ENCODE assay signal across 8 mouse cellular contexts in genomic region chr6:135026232-135026631, GRCm38 (mm10). TPM values are rescaled to one million over a fixed set of nuclear protein-coding genes. Genes with fewer than 3 reads are reported as not detected.
DNase-seq lines count a peak whose midpoint lies in the region; ATAC-seq and TF ChIP-seq lines count a peak whose summit lies in the region.

No protein-coding gene starts in this region.

- DNase-seq in CH12.LX (ENCODE audit: extremely low read depth): peak; percentile 56
- peak; percentile 77 for DNase-seq in brain, adult 2 months (ENCODE audit: low read depth, low spot score)
- DNase-seq in heart, postnatal 4 days: peak; percentile 26
- peak; percentile 70 for DNase-seq in lung, embryonic 14.5 days
- no peak for DNase-seq in spleen, postnatal 4 days (ENCODE audit: low spot score in 2 of 2)

- H3K4me2 ChIP-seq in hindbrain, embryonic 12.5 days (replicated peaks): no peak overlapping the region
- H3K4me2 ChIP-seq in hindbrain, embryonic 13.5 days: no peak overlapping the region
- H3K4me2 ChIP-seq in CH12.LX (ENCODE audit: insufficient read depth, low read depth, poor library complexity, severe bottlenecking): no peak overlapping the region
- no peak overlapping the region for H3K4me2 ChIP-seq in lung, embryonic 14.5 days
- no peak overlapping the region for H3K4me2 ChIP-seq in stomach, embryonic 14.5 days (replicated peaks; ENCODE audit: low read depth, low read length)

- peak; percentile 59 for TF ChIP-seq RAD21 in CH12.LX (IDR thresholded peaks at IDR 0.05; ENCODE audit: low read depth, low read length)

- 0 out of 2 replicates have a peak, but pooled peaks have one; percentile 16 for ATAC-seq in hindbrain, embryonic 12.5 days (ENCODE audit: low FRiP score)
- ATAC-seq in hindbrain, embryonic 13.5 days (ENCODE audit: low FRiP score): no peak; the same call in 1 of the 2 replicates
- peak; percentile 47 for ATAC-seq in lung, embryonic 14.5 days (ENCODE audit: insufficient read depth)
- ATAC-seq in stomach, embryonic 14.5 days (ENCODE audit: insufficient number of reproducible peaks, insufficient read depth, low FRiP score, low read depth): peak; percentile 39; the same call in 1 of the 2 replicates

- dilution Hi-C loops in CH12.LX (cut with MboI; ENCODE audit: extremely low pct_ligation_motif_present, extremely low pct_unique_long_range_greater_than_20kb, low sequenced_read_pairs): no loop called here

- H3K9ac ChIP-seq in hindbrain, embryonic 12.5 days: no peak overlapping the region
- no peak overlapping the region for H3K9ac ChIP-seq in hindbrain, embryonic 13.5 days
- no peak overlapping the region for H3K9ac ChIP-seq in CH12.LX (ENCODE audit: insufficient read depth, low read depth)
- no peak overlapping the region for H3K9ac ChIP-seq in lung, embryonic 14.5 days
- no peak overlapping the region for H3K9ac ChIP-seq in stomach, embryonic 14.5 days (replicated peaks; ENCODE audit: low read depth, low read length)

- H3K9me3 ChIP-seq in hindbrain, embryonic 12.5 days (replicated peaks): no peaks in the 10 kb centered on the region
- H3K9me3 ChIP-seq in hindbrain, embryonic 13.5 days: no peaks in the 10 kb centered on the region
- no peaks in the 10 kb centered on the region for H3K9me3 ChIP-seq in CH12.LX (replicated peaks; ENCODE audit: low read length)
- H3K9me3 ChIP-seq in lung, embryonic 14.5 days (ENCODE audit: low read depth, low read length): no peaks in the 10 kb centered on the region
- no peaks in the 10 kb centered on the region for H3K9me3 ChIP-seq in stomach, embryonic 14.5 days (ENCODE audit: control insufficient read depth, low read depth, low read length)

- no peaks in the 10 kb centered on the region for H3K27me3 ChIP-seq in hindbrain, embryonic 12.5 days
- H3K27me3 ChIP-seq in hindbrain, embryonic 13.5 days: no peaks in the 10 kb centered on the region
- no peaks in the 10 kb centered on the region for H3K27me3 ChIP-seq in CH12.LX (replicated peaks)
- no peaks in the 10 kb centered on the region for H3K27me3 ChIP-seq in lung, embryonic 14.5 days (ENCODE audit: insufficient read depth, low read length)
- no peaks in the 10 kb centered on the region for H3K27me3 ChIP-seq in stomach, embryonic 14.5 days (ENCODE audit: control insufficient read depth, insufficient read depth, low read length)

- H3K4me1 ChIP-seq in hindbrain, embryonic 12.5 days: no peaks in the 10 kb centered on the region
- no peaks in the 10 kb centered on the region for H3K4me1 ChIP-seq in hindbrain, embryonic 13.5 days (replicated peaks)
- peaks cover 0 to 25% of the 10 kb centered on the region in 2 experiments; a peak in 2 of 4 replicates for H3K4me1 ChIP-seq in CH12.LX (ENCODE audit: control insufficient read depth in 1 of 2, insufficient read depth in 2 of 2)
- H3K4me1 ChIP-seq in lung, embryonic 14.5 days (ENCODE audit: insufficient read depth): no peaks in the 10 kb centered on the region
- H3K4me1 ChIP-seq in stomach, embryonic 14.5 days (ENCODE audit: control insufficient read depth, insufficient read depth, low read length): 0 out of 2 replicates have a peak, but pooled peaks cover 4% of the 10 kb centered on the region

- TF ChIP-seq EP300 in CH12.LX (IDR thresholded peaks at IDR 0.05; ENCODE audit: low read length): no peak

- no peaks in the 10 kb centered on the region for H3K79me2 ChIP-seq in CH12.LX (replicated peaks; ENCODE audit: control insufficient read depth, extremely low read depth, insufficient read depth, poor library complexity, severe bottlenecking)

- H3K4me3 ChIP-seq in hindbrain, embryonic 12.5 days: no peak overlapping the region
- H3K4me3 ChIP-seq in hindbrain, embryonic 13.5 days: no peak overlapping the region
- H3K4me3 ChIP-seq in CH12.LX (replicated peaks in 1 of 3; ENCODE audit: low read depth in 2 of 3, low read length in 2 of 3, poor library complexity in 1 of 3): no peak overlapping the region
- H3K4me3 ChIP-seq in lung, embryonic 14.5 days (ENCODE audit: low read depth, low read length): no peak overlapping the region
- no peak overlapping the region for H3K4me3 ChIP-seq in stomach, embryonic 14.5 days (ENCODE audit: low read depth, low read length)

- no peak overlapping the region for H3K27ac ChIP-seq in hindbrain, embryonic 12.5 days
- H3K27ac ChIP-seq in hindbrain, embryonic 13.5 days: no peak overlapping the region
- no peak overlapping the region for H3K27ac ChIP-seq in CH12.LX (ENCODE audit: insufficient read depth, low read depth)
- no peak overlapping the region for H3K27ac ChIP-seq in lung, embryonic 14.5 days (ENCODE audit: low read depth)
- no peak overlapping the region for H3K27ac ChIP-seq in stomach, embryonic 14.5 days (ENCODE audit: low read length)

- 13% methylated on average over 3 of the region's 3 CpGs for WGBS in hindbrain, embryonic 12.5 days
- 7% methylated on average over 3 of the region's 3 CpGs for WGBS in hindbrain, embryonic 13.5 days
- 7% methylated on average over 3 of the region's 3 CpGs for WGBS in lung, embryonic 14.5 days
- 7% methylated on average over 3 of the region's 3 CpGs for WGBS in stomach, embryonic 14.5 days

- peak in 1 of 2 experiments; percentile 80; a peak in 3 of 4 replicates for TF ChIP-seq CTCF in CH12.LX (conservative IDR thresholded peaks at IDR 0.05 in 1 of 2, IDR thresholded peaks at IDR 0.05 in 1 of 2; ENCODE audit: low read depth in 2 of 2, low read length in 2 of 2)
- peak; percentile 69 for TF ChIP-seq CTCF in lung, embryonic 14.5 days (IDR thresholded peaks at IDR 0.05; ENCODE audit: low read depth)

- H3K36me3 ChIP-seq in hindbrain, embryonic 12.5 days: peaks cover 38% of the 10 kb centered on the region
- H3K36me3 ChIP-seq in hindbrain, embryonic 13.5 days: peaks cover 42% of the 10 kb centered on the region
- H3K36me3 ChIP-seq in CH12.LX (replicated peaks in 1 of 2; ENCODE audit: control insufficient read depth in 1 of 2, insufficient read depth in 1 of 2, low read length in 1 of 2): peaks cover 31 to 41% of the 10 kb centered on the region in 2 experiments
- H3K36me3 ChIP-seq in lung, embryonic 14.5 days (ENCODE audit: insufficient read depth): peaks cover 31% of the 10 kb centered on the region
- H3K36me3 ChIP-seq in stomach, embryonic 14.5 days (ENCODE audit: control insufficient read depth, insufficient read depth, low read length): peaks cover 26% of the 10 kb centered on the region

- no peak for TF ChIP-seq POLR2A in CH12.LX (IDR thresholded peaks at IDR 0.05; ENCODE audit: low read depth, low read length)

- in situ Hi-C loops in CH12.LX (cut with MboI; ENCODE audit: low pct_ligation_motif_present, low pct_unique_long_range_greater_than_20kb, low sequenced_read_pairs): no loop called here

TF ChIP-seq in CH12.LX, 34 proteins besides CTCF, POLR2A, EP300 and RAD21:
- TF ChIP-seq ELF1 (IDR thresholded peaks at IDR 0.05; ENCODE audit: low read depth, low read length) (peak; percentile 7; the same call in 1 of the 2 replicates), SMC3 (IDR thresholded peaks at IDR 0.05; ENCODE audit: low read depth, low read length) (peak; percentile 68), GABPA (IDR thresholded peaks at IDR 0.05; ENCODE audit: insufficient replicate concordance, low read depth, low read length) (no peak)

RNA-seq across cellular contexts. Expression of gene Ddx47, which starts 14.8 kb away (rescaled TPM):
- polyA plus RNA-seq in hindbrain, embryonic 12.5 days (2016; fragmentation: Nextera tagmentation; extraction: Ambion mirVana): 84.0 and 87.2 TPM in 2 replicates
- polyA plus RNA-seq in hindbrain, embryonic 13.5 days (2015; fragmentation: Nextera tagmentation; extraction: Ambion mirVana): 78.4 and 84.6 TPM in 2 replicates
- total RNA-seq in CH12.LX (2012; rRNA removed): 82.6 and 91.9 TPM in 2 replicates
- 57.8 and 61.4 TPM in 2 replicates for total RNA-seq in CH12.LX (2014; rRNA removed)
- 110 and 132 TPM in 2 replicates for polyA plus RNA-seq in CH12.LX (2012; ENCODE audit: insufficient read length, low read depth)
- total RNA-seq in heart, postnatal 4 days (2021): 10 to 100 TPM; 42.2 to 44.1 TPM
- 119 and 120 TPM in 2 replicates for polyA plus RNA-seq in lung, embryonic 14.5 days (2014; fragmentation: Nextera tagmentation; extraction: Ambion mirVana)
- 107 and 111 TPM in 2 replicates for polyA plus RNA-seq in stomach, embryonic 14.5 days (2014; fragmentation: Nextera tagmentation; extraction: Ambion mirVana)

RNA-seq across cellular contexts. Expression of gene Gprc5a, which starts 39.2 kb away (rescaled TPM):
- 1.6 and 1.7 TPM in 2 replicates for polyA plus RNA-seq in hindbrain, embryonic 12.5 days (2016; fragmentation: Nextera tagmentation; extraction: Ambion mirVana)
- polyA plus RNA-seq in hindbrain, embryonic 13.5 days (2015; fragmentation: Nextera tagmentation; extraction: Ambion mirVana): 0.72 and 1.1 TPM in 2 replicates
- total RNA-seq in CH12.LX (2012; rRNA removed) (0.08 TPM in 1 of 2 replicates, not detected in the other), CH12.LX (2014; rRNA removed) (not detected in 2 replicates)
- polyA plus RNA-seq in CH12.LX (2012; ENCODE audit: insufficient read length, low read depth): 0.59 and 0.65 TPM in 2 replicates
- total RNA-seq in heart, postnatal 4 days (2021): 1 to 10 TPM; 3.7 to 4.0 TPM
- polyA plus RNA-seq in lung, embryonic 14.5 days (2014; fragmentation: Nextera tagmentation; extraction: Ambion mirVana): 42.5 and 48.7 TPM in 2 replicates
- polyA plus RNA-seq in stomach, embryonic 14.5 days (2014; fragmentation: Nextera tagmentation; extraction: Ambion mirVana): 15.2 and 17.0 TPM in 2 replicates

RNA-seq across cellular contexts. Expression of gene Apold1, which starts 44.7 kb away (rescaled TPM):
- 4.5 TPM in 2 replicates for polyA plus RNA-seq in hindbrain, embryonic 12.5 days (2016; fragmentation: Nextera tagmentation; extraction: Ambion mirVana)
- 3.2 and 3.8 TPM in 2 replicates for polyA plus RNA-seq in hindbrain, embryonic 13.5 days (2015; fragmentation: Nextera tagmentation; extraction: Ambion mirVana)
- 1.4 and 2.7 TPM in 2 replicates for total RNA-seq in CH12.LX (2012; rRNA removed)
- total RNA-seq in CH12.LX (2014; rRNA removed): 2.8 and 3.1 TPM in 2 replicates
- polyA plus RNA-seq in CH12.LX (2012; ENCODE audit: insufficient read length, low read depth): 1.0 and 1.1 TPM in 2 replicates
- total RNA-seq in heart, postnatal 4 days (2021): 10 to 100 TPM; 29.5 to 36.8 TPM
- 0.43 and 0.83 TPM in 2 replicates for polyA plus RNA-seq in lung, embryonic 14.5 days (2014; fragmentation: Nextera tagmentation; extraction: Ambion mirVana)
- polyA plus RNA-seq in stomach, embryonic 14.5 days (2014; fragmentation: Nextera tagmentation; extraction: Ambion mirVana): 3.5 and 4.0 TPM in 2 replicates

Comparison
In these comparisons a context has a peak if more than half of its experiments do, and no peak if none do; other contexts are left out.
1. DNase-seq: peak in CH12.LX (single experiment), brain, adult 2 months (single experiment), heart, postnatal 4 days (single experiment) and lung, embryonic 14.5 days (single experiment); none in spleen, postnatal 4 days (0 of 2).